Mouse (Mus musculus): ENCODE data around the gene Ajuba.

Ajuba gene

GRCm38 (mm10) chr14:54591056-54591455, 13.7 kb upstream of the Ajuba start:
- DNase-seq: no peak

GRCm38 (mm10) chr14:54583681-54584338, 6.5 kb upstream of the Ajuba start:
- peak; percentile 82 for DNase-seq

- no peak for DNase-seq
Observed at GRCm38 (mm10) chr14:54582536-54582935, 5.2 kb upstream of the Ajuba start.

GRCm38 (mm10) chr14:54579638-54580037, 2.3 kb upstream of the Ajuba start:
- DNase-seq: no peak

- DNase-seq: peak; percentile 72
Observed at GRCm38 (mm10) chr14:54578063-54578462, 705 bp upstream of the Ajuba start.

GRCm38 (mm10) chr14:54576241-54577088, 893 bp downstream of the Ajuba start:
- DNase-seq: peak; percentile 56

GRCm38 (mm10) chr14:54575631-54576030, 1.7 kb downstream of the Ajuba start:
- DNase-seq: peak; percentile 83

GRCm38 (mm10) chr14:54575031-54575430, 2.3 kb downstream of the Ajuba start:
- DNase-seq: no peak

- DNase-seq: peak; percentile 55
Observed at GRCm38 (mm10) chr14:54574253-54574652, 3.1 kb downstream of the Ajuba start.

- DNase-seq: peak; percentile 91
Observed at GRCm38 (mm10) chr14:54572790-54573736, 4.3 kb downstream of the Ajuba start.

- no peak for DNase-seq
Observed at GRCm38 (mm10) chr14:54572122-54572521, 5.2 kb downstream of the Ajuba start.

- peak; percentile 31 for DNase-seq
Observed at GRCm38 (mm10) chr14:54569451-54570392, 7.6 kb downstream of the Ajuba start.

- peak; percentile 89 for DNase-seq
Observed at GRCm38 (mm10) chr14:54568694-54569414, 8.5 kb downstream of the Ajuba start.

GRCm38 (mm10) chr14:54560527-54561242, 16.7 kb downstream of the Ajuba start:
- DNase-seq: no peak

- DNase-seq: no peak
Observed at GRCm38 (mm10) chr14:54557330-54557729, 20.0 kb downstream of the Ajuba start.

- peak; percentile 93 for DNase-seq
Observed at GRCm38 (mm10) chr14:54553975-54554769, 23.2 kb downstream of the Ajuba start, which contains the start of gene Haus4. Gene Haus4, minus strand, starts transcription at chr14:54554616.

- DNase-seq: peak; percentile 53
Observed at GRCm38 (mm10) chr14:54553454-54553974, 23.8 kb downstream of the Ajuba start.

GRCm38 (mm10) chr14:54544703-54545102, 32.7 kb downstream of the Ajuba start:
- no peak for DNase-seq

GRCm38 (mm10) chr14:54540771-54541170, 36.6 kb downstream of the Ajuba start:
- no peak for DNase-seq

All from retina, postnatal 1 day (tissue).